Mouse (Mus musculus) olfactory bulb, adult 2 months (tissue): Measurements from ENCODE around the gene Adssl1.

Experiments
- CTCF ChIP-seq: fragments of 200-500 bp; IDR thresholded peaks from 2 replicates; pipeline ENCODE4 v1.5.1; 2012; ENCODE audit warnings: low read depth, mild to moderate bottlenecking, low read length, moderate library complexity; ENCODE audit not compliant: insufficient read depth
- POLR2A ChIP-seq: fragments of 200-500 bp; IDR thresholded peaks from 2 replicates; pipeline ENCODE4 v1.6.1; 2012; ENCODE audit warnings: mild to moderate bottlenecking, low read depth, low read length, moderate library complexity; ENCODE audit not compliant: insufficient read depth

DNA sequence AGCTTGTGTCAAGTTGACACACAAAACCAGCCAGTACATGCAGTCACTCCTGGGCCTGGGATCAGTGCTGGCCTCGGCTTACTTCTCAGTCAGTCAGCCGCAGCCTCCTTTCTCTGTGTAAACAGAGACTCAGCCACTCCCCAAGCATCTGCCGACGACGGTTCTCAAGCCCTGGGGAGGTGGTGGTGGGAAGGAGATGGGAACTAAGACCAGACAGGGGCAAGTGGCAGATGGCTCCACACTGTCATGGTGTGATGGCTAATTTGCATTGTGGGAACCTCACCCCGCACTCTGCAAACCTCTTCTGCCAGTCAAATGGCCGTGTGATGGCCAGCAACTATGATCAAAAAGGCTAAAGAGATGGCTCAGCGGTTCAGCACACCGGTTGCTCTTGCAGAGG, 3.2 kb upstream of the Adssl1 start:
- TF ChIP-seq CTCF = no peak
- TF ChIP-seq POLR2A = no peak
